Mouse (Mus musculus): ENCODE data around the gene Tmem178b. TPM values are rescaled to one million over a fixed set of nuclear protein-coding genes. Genes with fewer than 3 reads are reported as not detected.

The Tmem178b gene
- polyA plus RNA-seq, 1 experiment: 0.02 TPM

DNA sequence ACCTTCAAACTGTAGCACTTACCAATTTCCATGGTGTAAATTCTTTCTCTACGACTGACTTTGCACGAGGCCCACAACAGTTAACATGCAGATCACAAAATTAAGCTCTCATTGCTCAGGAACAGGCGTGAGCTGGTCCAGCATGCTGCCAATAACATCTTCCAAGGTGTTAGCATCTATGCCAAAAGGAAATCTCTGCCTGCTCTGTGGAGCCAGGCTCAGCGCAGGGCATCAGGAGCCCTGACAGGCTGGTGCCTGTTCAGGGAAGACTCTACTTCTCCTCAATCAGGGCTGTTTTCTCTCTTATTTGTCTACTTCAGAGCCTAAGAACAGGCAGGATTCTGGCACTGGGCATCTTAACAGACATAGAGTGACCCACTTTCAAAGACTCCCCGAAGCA is 80.9 kb downstream of the Tmem178b start:
- H3K4me3 ChIP-seq: no peak overlapping the region
- H3K36me3 ChIP-seq (ENCODE audit: control insufficient read depth, insufficient read depth): no peaks in the 10 kb centered on the region
- no peak for TF ChIP-seq TCF12 (IDR thresholded peaks at IDR 0.05; ENCODE audit: insufficient read depth, poor library complexity, severe bottlenecking)
- no peak for TF ChIP-seq SRF (IDR thresholded peaks at IDR 0.05; ENCODE audit: control insufficient read depth, insufficient read length, low read depth)
- TF ChIP-seq MAX (IDR thresholded peaks at IDR 0.05; ENCODE audit: low read depth): no peak
- TF ChIP-seq TCF3 (IDR thresholded peaks at IDR 0.05; ENCODE audit: insufficient read length, low read depth): no peak
- H3K79me2 ChIP-seq (ENCODE audit: control insufficient read depth, insufficient read depth): no peaks in the 10 kb centered on the region
- no peak overlapping the region for H3K4me2 ChIP-seq (ENCODE audit: low read depth)
- no peaks in the 10 kb centered on the region for H3K27me3 ChIP-seq (ENCODE audit: control insufficient read depth, insufficient read depth, insufficient read length)
- no peak overlapping the region for H3ac ChIP-seq (ENCODE audit: control insufficient read depth, insufficient read length)

GRCm38 (mm10) chr6:39955211-39955610 is 82.1 kb downstream of the Tmem178b start:
- no peak overlapping the region for H3K4me2 ChIP-seq (ENCODE audit: low read depth)

DNA sequence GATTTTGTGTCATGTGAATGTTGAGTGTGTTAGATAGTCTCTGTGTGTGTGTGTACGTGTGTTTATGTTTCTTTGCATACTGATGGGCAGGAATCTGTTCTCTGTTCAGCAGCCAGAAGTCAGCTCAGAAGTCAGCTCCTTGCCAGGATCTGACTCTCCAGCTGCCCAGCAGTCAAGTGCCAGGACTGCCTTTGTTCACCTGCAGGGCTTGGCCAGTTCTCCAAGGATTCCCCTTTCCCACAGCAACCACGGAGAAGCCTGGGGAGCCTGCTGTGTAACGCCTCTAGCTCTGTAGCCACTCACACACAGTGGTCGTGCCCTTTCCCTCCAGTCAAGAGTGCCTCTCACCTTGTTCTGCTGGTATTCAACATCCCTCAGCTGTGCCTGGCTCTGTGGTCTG is 91.5 kb downstream of the Tmem178b start:
- no peak for TF ChIP-seq REST (IDR thresholded peaks at IDR 0.05; ENCODE audit: insufficient read depth, insufficient read length)
- TF ChIP-seq SRF (IDR thresholded peaks at IDR 0.05; ENCODE audit: control insufficient read depth, insufficient read length, low read depth): no peak
- TF ChIP-seq USF1 (IDR thresholded peaks at IDR 0.05; ENCODE audit: low read depth): no peak
- no peak for TF ChIP-seq POLR2A (IDR thresholded peaks at IDR 0.05; ENCODE audit: insufficient read length, low read depth)
- no peak for TF ChIP-seq POLR2AphosphoS2 (IDR thresholded peaks at IDR 0.05; ENCODE audit: insufficient read length, low read depth)
- TF ChIP-seq TCF3 (IDR thresholded peaks at IDR 0.05; ENCODE audit: insufficient read length, low read depth): no peak
- no peak for TF ChIP-seq E2F4 (IDR thresholded peaks at IDR 0.05; ENCODE audit: insufficient read depth)
- no peak for TF ChIP-seq MYOD1 (IDR thresholded peaks at IDR 0.05; ENCODE audit: control insufficient read depth in 1 of 3, insufficient read length in 2 of 3, low read depth in 2 of 3)
- TF ChIP-seq MYOG (IDR thresholded peaks at IDR 0.05; ENCODE audit: control insufficient read depth in 1 of 3, insufficient read depth in 1 of 3, insufficient read length in 2 of 3, low read depth in 2 of 3): no peak
- TF ChIP-seq MAX (IDR thresholded peaks at IDR 0.05; ENCODE audit: low read depth): no peak
- no peak for TF ChIP-seq TCF12 (IDR thresholded peaks at IDR 0.05; ENCODE audit: insufficient read depth, poor library complexity, severe bottlenecking)
- TF ChIP-seq CEBPB (IDR thresholded peaks at IDR 0.05; ENCODE audit: insufficient read depth, poor library complexity, severe bottlenecking): no peak
- H3K36me3 ChIP-seq (ENCODE audit: control insufficient read depth, insufficient read depth): no peaks in the 10 kb centered on the region
- H3ac ChIP-seq (ENCODE audit: control insufficient read depth, insufficient read length): no peak overlapping the region
- no peaks in the 10 kb centered on the region for H3K79me2 ChIP-seq (ENCODE audit: control insufficient read depth, insufficient read depth)
- H3K4me3 ChIP-seq: no peak overlapping the region
- no peak overlapping the region for H3K4me2 ChIP-seq (ENCODE audit: low read depth)
- H3K27me3 ChIP-seq (ENCODE audit: control insufficient read depth, insufficient read depth, insufficient read length): no peaks in the 10 kb centered on the region

More at GRCm38 (mm10) chr6:39955211-39955610, 82.1 kb downstream of the Tmem178b start:
- no peaks in the 10 kb centered on the region for H3K27me3 ChIP-seq (ENCODE audit: control insufficient read depth, insufficient read depth, insufficient read length)
- no peaks in the 10 kb centered on the region for H3K36me3 ChIP-seq (ENCODE audit: control insufficient read depth, insufficient read depth)
- TF ChIP-seq MYOG (IDR thresholded peaks at IDR 0.05; ENCODE audit: control insufficient read depth in 1 of 3, insufficient read depth in 1 of 3, insufficient read length in 2 of 3, low read depth in 2 of 3): no peak
- TF ChIP-seq MYOD1 (IDR thresholded peaks at IDR 0.05; ENCODE audit: control insufficient read depth in 1 of 3, insufficient read length in 2 of 3, low read depth in 2 of 3): no peak
- no peak for TF ChIP-seq CEBPB (IDR thresholded peaks at IDR 0.05; ENCODE audit: insufficient read depth, poor library complexity, severe bottlenecking)
- TF ChIP-seq REST (IDR thresholded peaks at IDR 0.05; ENCODE audit: insufficient read depth, insufficient read length): no peak
- no peak for TF ChIP-seq MAX (IDR thresholded peaks at IDR 0.05; ENCODE audit: low read depth)
- TF ChIP-seq TCF3 (IDR thresholded peaks at IDR 0.05; ENCODE audit: insufficient read length, low read depth): no peak
- TF ChIP-seq TCF12 (IDR thresholded peaks at IDR 0.05; ENCODE audit: insufficient read depth, poor library complexity, severe bottlenecking): no peak
- TF ChIP-seq E2F4 (IDR thresholded peaks at IDR 0.05; ENCODE audit: insufficient read depth): no peak
- no peak for TF ChIP-seq POLR2A (IDR thresholded peaks at IDR 0.05; ENCODE audit: insufficient read length, low read depth)
- TF ChIP-seq POLR2AphosphoS2 (IDR thresholded peaks at IDR 0.05; ENCODE audit: insufficient read length, low read depth): no peak
- TF ChIP-seq USF1 (IDR thresholded peaks at IDR 0.05; ENCODE audit: low read depth): no peak
- TF ChIP-seq SRF (IDR thresholded peaks at IDR 0.05; ENCODE audit: control insufficient read depth, insufficient read length, low read depth): no peak
- no peak overlapping the region for H3ac ChIP-seq (ENCODE audit: control insufficient read depth, insufficient read length)
- no peaks in the 10 kb centered on the region for H3K79me2 ChIP-seq (ENCODE audit: control insufficient read depth, insufficient read depth)
- H3K4me3 ChIP-seq: no peak overlapping the region

DNA sequence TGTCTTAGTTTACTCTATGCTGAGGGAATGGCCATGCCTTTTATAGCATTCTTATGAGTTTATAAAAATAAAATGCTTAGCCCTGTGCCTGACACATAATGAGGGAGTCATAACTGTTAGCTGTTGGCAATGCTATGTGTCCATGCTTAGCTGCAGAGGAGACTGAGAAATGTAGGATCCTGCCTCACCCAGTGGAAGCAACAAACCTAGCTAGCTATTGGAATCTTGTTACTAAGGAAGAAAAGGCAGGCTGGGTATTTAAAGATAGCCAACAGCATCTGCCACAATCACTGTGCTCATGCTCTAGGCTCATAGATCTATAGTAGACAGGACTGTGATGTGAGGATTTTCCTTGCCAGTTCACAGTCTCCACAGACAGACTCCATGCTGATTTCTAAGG is 97.2 kb downstream of the Tmem178b start:
- H3K36me3 ChIP-seq (ENCODE audit: control insufficient read depth, insufficient read depth): no peaks in the 10 kb centered on the region
- no peak overlapping the region for H3K4me2 ChIP-seq (ENCODE audit: low read depth)
- TF ChIP-seq TCF12 (IDR thresholded peaks at IDR 0.05; ENCODE audit: insufficient read depth, poor library complexity, severe bottlenecking) (no peak), TCF3 (IDR thresholded peaks at IDR 0.05; ENCODE audit: insufficient read length, low read depth) (no peak), MYOD1 (IDR thresholded peaks at IDR 0.05; ENCODE audit: control insufficient read depth in 1 of 3, insufficient read length in 2 of 3, low read depth in 2 of 3) (no peak), MAX (IDR thresholded peaks at IDR 0.05; ENCODE audit: low read depth) (no peak), MYOG (IDR thresholded peaks at IDR 0.05; ENCODE audit: control insufficient read depth in 1 of 3, insufficient read depth in 1 of 3, insufficient read length in 2 of 3, low read depth in 2 of 3) (no peak)
- H3K27me3 ChIP-seq (ENCODE audit: control insufficient read depth, insufficient read depth, insufficient read length): no peaks in the 10 kb centered on the region
- no peak overlapping the region for H3ac ChIP-seq (ENCODE audit: control insufficient read depth, insufficient read length)
- H3K79me2 ChIP-seq (ENCODE audit: control insufficient read depth, insufficient read depth): no peaks in the 10 kb centered on the region
- H3K4me3 ChIP-seq: no peak overlapping the region

- Histone ChIP-seq H3ac (ENCODE audit: control insufficient read depth, insufficient read length) (no peak overlapping the region), H3K79me2 (ENCODE audit: control insufficient read depth, insufficient read depth) (no peaks in the 10 kb centered on the region), H3K36me3 (ENCODE audit: control insufficient read depth, insufficient read depth) (no peaks in the 10 kb centered on the region), H3K27me3 (ENCODE audit: control insufficient read depth, insufficient read depth, insufficient read length) (no peaks in the 10 kb centered on the region), H3K4me2 (ENCODE audit: low read depth) (no peak overlapping the region), H3K4me3 (no peak overlapping the region)
- TF ChIP-seq USF1 (IDR thresholded peaks at IDR 0.05; ENCODE audit: low read depth): no peak
These were observed 105.9 kb downstream of the Tmem178b start for GRCm38 (mm10) chr6:39978942-39979341.

Data from myocyte (in vitro differentiated cells).